Mouse (Mus musculus) kidney, postnatal 0 days (tissue): ENCODE results near the gene Pnlip. TPM values are rescaled to one million over a fixed set of nuclear protein-coding genes. Genes with fewer than 3 reads are reported as not detected.

Experiments used
- ATAC-seq: fragments of 200-750 bp; cut with Nextera tagmentation; replicated peaks from 2 replicates; pipeline ENCODE4 v1.8.0; 2017; ENCODE audit warnings: low read depth, moderate number of reproducible peaks, moderate TSS enrichment, moderate library complexity; ENCODE audit not compliant: low FRiP score
- DNase-seq: peaks from one replicate; pipeline ENCODE4 v3.0.0-alpha.2; 2016; ENCODE audit warnings: low spot score
- H3K27ac ChIP-seq: fragments of 300-500 bp; sonication (generic); 2 replicates; pipeline ENCODE4 v1.5.1; 2014; ENCODE audit warnings: mild to moderate bottlenecking
- H3K27me3 ChIP-seq: fragments of 300-500 bp; sonication (generic); 2 replicates; pipeline ENCODE4 v1.6.1; 2014; ENCODE audit warnings: low read length, mixed read lengths; ENCODE audit not compliant: insufficient read depth
- H3K36me3 ChIP-seq: fragments of 300-500 bp; sonication (generic); 2 replicates; pipeline ENCODE4 v1.6.1; 2014; ENCODE audit warnings: low read length, mixed read lengths; ENCODE audit not compliant: insufficient read depth
- H3K4me1 ChIP-seq: fragments of 300-500 bp; sonication (generic); replicated peaks from 2 replicates; pipeline ENCODE4 v1.6.1; 2014; ENCODE audit warnings: antibody characterized with exemption, low read length, mixed read lengths; ENCODE audit not compliant: insufficient read depth
- H3K4me2 ChIP-seq: fragments of 300-500 bp; sonication (generic); 2 replicates; pipeline ENCODE4 v1.6.1; 2014; ENCODE audit warnings: mild to moderate bottlenecking, low read length, moderate library complexity, mixed read lengths
- H3K4me3 ChIP-seq: fragments of 300-500 bp; sonication (generic); replicated peaks from 2 replicates; pipeline ENCODE4 v1.5.1; 2014; ENCODE audit warnings: low read depth, low read length
- H3K9ac ChIP-seq: fragments of 300-500 bp; sonication (generic); 2 replicates; pipeline ENCODE4 v1.6.1; 2014; ENCODE audit warnings: low read depth, low read length
- H3K9me3 ChIP-seq: fragments of 300-500 bp; sonication (generic); replicated peaks from 2 replicates; pipeline ENCODE4 v1.6.1; 2016; ENCODE audit warnings: low read length, inconsistent platforms, mixed read lengths
- CTCF ChIP-seq: IDR thresholded peaks from 2 replicates; pipeline ENCODE4 v1.5.1; 2016; ENCODE audit warnings: antibody characterized with exemption, low read depth, mild to moderate bottlenecking, moderate library complexity
- WGBS: fragments of 180-500 bp; shearing (Covaris S2); extraction: QIAGEN DNeasy Blood & Tissue Kit; methylation state at CpG from one replicate; pipeline ENCODE4 v1.1.7; 2014; 5-methylcytosine and 5-hydroxymethylcytosine counted together
- polyA plus RNA-seq: library from polyadenylated mRNA; unstranded; fragments of >200 nt; fragmentation: Nextera tagmentation; extraction: Ambion mirVana; gene quantifications from 2 replicates; pipeline ENCODE4 v1.2.1, GENCODE M21; 2015

Pnlip gene
- polyA plus RNA-seq, 1 experiment from 2014 or later: not detected

- H3K4me2 ChIP-seq: no peak overlapping the region
- 49% methylated on average over 5 of the region's 5 CpGs for WGBS
- no peak overlapping the region for H3K4me3 ChIP-seq
- no peak overlapping the region for H3K27ac ChIP-seq
- DNase-seq (no peak), ATAC-seq (no peak)
- no peaks in the 10 kb centered on the region for H3K9me3 ChIP-seq
- H3K36me3 ChIP-seq: no peaks in the 10 kb centered on the region
- no peaks in the 10 kb centered on the region for H3K27me3 ChIP-seq
- no peak overlapping the region for H3K9ac ChIP-seq
- H3K4me1 ChIP-seq: no peaks in the 10 kb centered on the region
- TF ChIP-seq CTCF: no peak
Measured at GRCm38 (mm10) chr19:58664901-58665300, 12.6 kb downstream of the Pnlip start.

DNA sequence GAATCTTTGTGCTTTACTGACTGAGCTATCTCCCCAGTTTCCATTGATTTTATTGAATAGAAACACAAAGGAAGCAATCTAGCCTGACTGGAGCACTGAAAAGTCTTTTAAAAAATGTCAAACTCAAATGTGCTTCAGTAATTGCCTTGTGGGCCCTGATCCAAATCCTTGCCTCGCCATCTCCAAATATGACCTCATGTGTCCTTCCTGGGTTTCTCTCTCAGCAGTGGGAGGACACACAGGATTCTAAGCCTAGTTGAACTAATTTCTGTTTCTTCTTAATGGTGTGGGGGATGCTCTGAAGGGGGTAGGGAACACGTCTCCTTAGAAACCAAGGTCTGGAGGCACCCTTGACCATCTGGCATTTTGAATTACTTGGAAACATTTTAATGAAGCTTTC lies 22.3 kb downstream of the Pnlip start:
- no peak for TF ChIP-seq CTCF

GRCm38 (mm10) chr19:58677117-58677516 lies 24.8 kb downstream of the Pnlip start:
- Histone ChIP-seq H3K4me2 (no peak overlapping the region), H3K27ac (no peak overlapping the region), H3K9ac (no peak overlapping the region), H3K4me3 (no peak overlapping the region), H3K36me3 (no peaks in the 10 kb centered on the region), H3K4me1 (no peaks in the 10 kb centered on the region), H3K27me3 (no peaks in the 10 kb centered on the region), H3K9me3 (no peaks in the 10 kb centered on the region)
- WGBS: 64% methylated on average over 8 of the region's 8 CpGs
- no peak for DNase-seq
- ATAC-seq: no peak
- no peak for TF ChIP-seq CTCF

More for the DNA sequence above, 22.3 kb downstream of the Pnlip start:
- H3K27me3 ChIP-seq: no peaks in the 10 kb centered on the region
- no peak overlapping the region for H3K9ac ChIP-seq
- H3K27ac ChIP-seq: no peak overlapping the region
- ATAC-seq: no peak
- peak; percentile 40 for DNase-seq
- WGBS: 17% methylated on average over 2 of the region's 2 CpGs
- H3K4me2 ChIP-seq: no peak overlapping the region
- H3K4me3 ChIP-seq: no peak overlapping the region
- no peaks in the 10 kb centered on the region for H3K36me3 ChIP-seq
- H3K4me1 ChIP-seq: no peaks in the 10 kb centered on the region
- H3K9me3 ChIP-seq: no peaks in the 10 kb centered on the region

- no peak overlapping the region for H3K27ac ChIP-seq
- WGBS: 48% methylated on average over 1 of the region's 1 CpGs
- H3K9me3 ChIP-seq: no peaks in the 10 kb centered on the region
- no peak overlapping the region for H3K4me3 ChIP-seq
- no peak overlapping the region for H3K9ac ChIP-seq
- H3K36me3 ChIP-seq: no peaks in the 10 kb centered on the region
- ATAC-seq (no peak), DNase-seq (peak; percentile 44)
- H3K4me2 ChIP-seq: no peak overlapping the region
- TF ChIP-seq CTCF: no peak
- no peaks in the 10 kb centered on the region for H3K27me3 ChIP-seq
- no peaks in the 10 kb centered on the region for H3K4me1 ChIP-seq
Measured at GRCm38 (mm10) chr19:58688933-58689332, 36.6 kb downstream of the Pnlip start.

GRCm38 (mm10) chr19:58695314-58695713 lies 43.0 kb downstream of the Pnlip start:
- 78% methylated on average over 3 of the region's 3 CpGs for WGBS
- H3K9me3 ChIP-seq: no peaks in the 10 kb centered on the region
- H3K27ac ChIP-seq: no peak overlapping the region
- H3K4me3 ChIP-seq: no peak overlapping the region
- TF ChIP-seq CTCF: no peak
- no peaks in the 10 kb centered on the region for H3K4me1 ChIP-seq
- no peak overlapping the region for H3K4me2 ChIP-seq
- H3K9ac ChIP-seq: no peak overlapping the region
- no peaks in the 10 kb centered on the region for H3K27me3 ChIP-seq
- no peak for DNase-seq
- H3K36me3 ChIP-seq: no peaks in the 10 kb centered on the region
- no peak for ATAC-seq

GRCm38 (mm10) chr19:58696235-58696634 lies 43.9 kb downstream of the Pnlip start:
- DNase-seq (no peak), ATAC-seq (no peak)
- Histone ChIP-seq H3K27ac (no peak overlapping the region), H3K4me1 (no peaks in the 10 kb centered on the region), H3K9ac (no peak overlapping the region), H3K4me2 (no peak overlapping the region), H3K36me3 (no peaks in the 10 kb centered on the region), H3K9me3 (no peaks in the 10 kb centered on the region), H3K27me3 (no peaks in the 10 kb centered on the region), H3K4me3 (no peak overlapping the region)
- 67% methylated on average over 2 of the region's 2 CpGs for WGBS
- TF ChIP-seq CTCF: no peak

GRCm38 (mm10) chr19:58704556-58704955 lies 52.3 kb downstream of the Pnlip start:
- H3K9me3 ChIP-seq: no peaks in the 10 kb centered on the region
- ATAC-seq (no peak), DNase-seq (no peak)
- WGBS: 81% methylated on average over 4 of the region's 4 CpGs
- no peak overlapping the region for H3K4me3 ChIP-seq
- no peaks in the 10 kb centered on the region for H3K27me3 ChIP-seq
- no peak overlapping the region for H3K27ac ChIP-seq
- no peak overlapping the region for H3K4me2 ChIP-seq
- H3K36me3 ChIP-seq: no peaks in the 10 kb centered on the region
- H3K4me1 ChIP-seq: no peaks in the 10 kb centered on the region
- no peak overlapping the region for H3K9ac ChIP-seq
- TF ChIP-seq CTCF: no peak
